Mouse (Mus musculus): ENCODE data around the gene Shroom3.

Gene Shroom3

DNA sequence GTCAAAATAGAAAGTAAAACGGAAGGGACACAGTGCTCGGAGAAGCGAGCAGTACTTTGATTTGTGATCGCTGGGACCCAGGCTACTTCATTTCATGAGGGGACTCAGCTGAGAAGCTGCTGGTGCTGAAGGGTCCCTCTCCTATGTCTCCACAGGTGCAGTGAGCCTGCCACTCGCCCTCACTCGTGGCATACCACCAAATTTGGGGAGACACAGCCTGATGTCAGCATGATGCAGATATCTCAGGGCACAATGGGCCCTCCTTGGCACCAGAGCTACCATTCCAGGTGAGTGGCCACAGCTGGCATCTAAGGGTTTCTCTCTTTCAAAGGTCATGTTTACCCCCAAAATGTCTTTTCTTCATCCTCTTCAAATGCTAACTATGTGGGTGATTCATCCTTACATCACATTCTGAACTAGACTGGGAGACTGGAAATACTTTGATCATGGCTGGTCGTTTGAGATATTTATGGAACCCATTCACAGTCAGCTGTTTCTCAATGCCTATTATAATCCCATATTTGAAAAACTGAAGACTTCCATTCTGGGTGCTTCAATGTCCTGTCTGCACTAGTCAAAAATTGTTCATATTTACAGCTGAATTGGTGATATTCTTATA, 250.5 kb downstream of the Shroom3 start:
- no peak for DNase-seq (ENCODE audit: low read depth, low spot score)

- no peak for DNase-seq (ENCODE audit: low read depth, low spot score)
Measured at GRCm38 (mm10) chr5:92934269-92934939, 251.2 kb downstream of the Shroom3 start.

- no peak for DNase-seq (ENCODE audit: low read depth, low spot score)
Measured at GRCm38 (mm10) chr5:92935883-92936282, 252.6 kb downstream of the Shroom3 start.

DNA sequence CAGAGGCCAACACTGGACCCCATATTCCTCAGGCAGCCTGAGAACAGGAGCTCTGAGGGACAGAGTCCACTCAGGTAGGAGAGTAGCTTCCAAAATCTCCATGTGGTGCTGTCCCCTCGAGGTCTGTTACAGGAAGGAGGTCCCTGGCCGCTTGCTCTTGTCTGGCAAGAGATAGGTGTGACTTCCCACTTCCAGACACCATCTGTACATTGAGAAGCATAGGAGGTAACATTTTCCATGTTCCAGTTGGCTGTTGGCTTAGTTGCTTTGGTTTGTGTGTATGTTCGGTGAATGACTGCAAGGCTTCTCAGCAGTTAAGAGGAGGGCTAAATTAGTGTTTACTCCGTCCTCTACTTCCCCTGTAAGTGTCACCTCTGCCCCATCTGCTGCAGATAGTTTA, 254.5 kb downstream of the Shroom3 start:
- no peak for DNase-seq (ENCODE audit: low read depth, low spot score)

- no peak for DNase-seq (ENCODE audit: low read depth, low spot score)
Measured at GRCm38 (mm10) chr5:92939246-92939995, 256.2 kb downstream of the Shroom3 start.

DNA sequence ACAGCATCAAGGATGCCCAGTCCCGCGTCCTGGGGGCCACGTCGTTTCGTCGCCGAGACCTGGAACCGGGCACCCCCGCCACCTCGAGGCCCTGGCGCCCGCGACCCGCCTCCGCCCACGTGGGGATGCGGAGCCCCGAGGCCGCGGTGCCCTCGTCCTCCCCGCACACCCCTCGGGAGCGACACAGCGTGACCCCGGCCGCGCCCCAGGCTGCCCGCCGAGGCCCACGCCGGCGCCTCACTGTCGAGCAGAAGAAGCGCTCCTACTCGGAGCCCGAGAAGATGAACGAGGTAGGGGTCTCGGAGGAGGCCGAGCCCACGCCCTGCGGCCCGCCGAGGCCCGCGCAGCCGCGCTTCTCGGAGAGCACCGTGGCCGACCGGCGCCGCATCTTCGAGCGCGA, 258.9 kb downstream of the Shroom3 start:
- DNase-seq (ENCODE audit: low read depth, low spot score), result no peak

- no peak for DNase-seq (ENCODE audit: low read depth, low spot score)
Measured at GRCm38 (mm10) chr5:92942577-92942976, 259.3 kb downstream of the Shroom3 start.

GRCm38 (mm10) chr5:92944867-92945266, 261.6 kb downstream of the Shroom3 start:
- no peak for DNase-seq (ENCODE audit: low read depth, low spot score)

DNA sequence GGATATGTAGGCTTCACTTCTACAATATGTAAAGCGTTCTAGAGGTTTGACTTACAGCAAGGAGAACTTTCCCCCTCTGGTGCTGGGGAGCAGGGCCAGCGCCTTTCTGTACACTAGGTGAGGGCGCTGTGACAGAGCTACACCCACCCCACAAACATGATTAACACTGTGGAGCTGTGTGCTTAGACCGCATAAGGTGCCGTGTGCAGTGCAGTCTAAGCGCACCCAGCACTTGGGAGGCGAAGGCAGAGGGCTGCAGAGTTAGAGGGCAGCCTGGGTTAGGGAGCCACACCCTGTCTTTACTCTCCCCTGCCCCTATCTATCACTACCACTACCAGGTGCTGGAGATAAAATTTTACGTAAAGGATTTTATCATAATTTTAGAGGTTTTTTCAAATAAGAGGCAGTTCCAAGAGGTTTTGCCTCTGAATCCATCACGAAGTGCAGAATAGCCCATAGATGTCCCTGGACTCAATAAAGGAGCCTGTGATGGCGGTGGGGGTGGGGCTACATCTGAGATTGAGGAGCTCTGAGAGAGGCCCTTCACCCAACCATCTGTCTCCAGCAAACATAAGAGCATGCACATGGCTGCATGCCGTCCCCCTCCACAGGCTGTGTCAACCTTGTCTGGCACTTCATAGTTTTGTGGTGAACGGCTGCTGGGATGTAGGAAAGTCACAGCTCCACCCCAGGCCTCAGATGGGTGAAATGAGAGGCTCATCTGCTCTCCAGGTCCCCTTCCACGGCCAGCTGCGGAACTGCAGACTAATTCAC, 265.9 kb downstream of the Shroom3 start:
- DNase-seq (ENCODE audit: low read depth, low spot score), result no peak

- no peak for DNase-seq (ENCODE audit: low read depth, low spot score)
Measured at GRCm38 (mm10) chr5:92950583-92950982, 267.3 kb downstream of the Shroom3 start.

- no peak for DNase-seq (ENCODE audit: low read depth, low spot score)
Measured at GRCm38 (mm10) chr5:92951079-92951478, 267.8 kb downstream of the Shroom3 start.

GRCm38 (mm10) chr5:92953865-92954264, 270.6 kb downstream of the Shroom3 start:
- no peak for DNase-seq (ENCODE audit: low read depth, low spot score)

DNA sequence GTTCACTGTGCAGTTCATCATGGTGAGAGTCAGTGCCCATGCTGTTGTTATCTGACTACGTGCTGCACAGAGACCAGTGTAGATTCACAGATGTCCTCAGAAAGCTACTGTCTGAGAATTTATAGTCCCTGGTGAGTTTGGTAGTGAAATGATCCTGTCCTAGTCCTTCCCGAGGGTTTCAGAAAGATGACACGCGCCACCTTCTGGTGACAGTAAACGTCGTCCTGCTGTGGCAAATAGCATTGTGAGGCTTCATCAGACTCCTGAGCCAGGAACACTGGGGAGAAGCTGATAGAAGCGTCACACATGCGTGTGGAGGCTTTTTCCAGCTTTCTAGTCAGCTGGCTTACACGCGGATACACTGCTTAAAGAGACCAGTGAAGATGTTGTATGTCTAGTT, 271.1 kb downstream of the Shroom3 start:
- peak; percentile 66 for DNase-seq (ENCODE audit: low read depth, low spot score)

DNA sequence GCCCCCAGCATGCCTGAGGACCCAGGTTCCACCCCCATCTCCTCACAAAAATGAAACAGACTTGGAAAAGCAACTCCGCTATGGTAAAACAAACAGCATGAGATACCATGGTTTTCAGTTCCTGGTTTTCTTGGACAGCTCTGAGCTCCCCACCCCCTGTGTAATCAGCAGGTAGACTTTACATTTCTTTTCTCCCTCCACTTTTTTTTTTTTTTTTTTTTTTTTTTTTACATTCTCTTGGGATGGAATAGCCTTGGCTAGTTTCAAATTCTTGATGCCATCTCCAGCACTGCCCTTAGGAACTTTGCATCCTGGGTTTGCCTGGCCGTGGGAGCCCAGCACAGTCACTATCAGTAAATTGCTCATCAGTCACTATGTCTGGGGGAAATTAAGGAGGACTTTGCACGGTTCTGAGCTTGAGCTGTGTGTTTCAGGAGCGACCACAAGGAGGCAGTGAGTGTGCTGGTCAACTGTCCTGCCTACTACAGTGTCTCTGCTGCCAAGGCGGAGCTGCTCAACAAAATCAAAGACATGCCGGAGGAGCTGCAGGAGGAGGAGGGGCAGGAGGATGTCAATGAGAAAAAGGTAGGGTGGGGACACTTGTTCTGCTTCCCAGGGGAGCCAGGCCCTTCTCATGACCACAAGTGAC, 271.7 kb downstream of the Shroom3 start:
- DNase-seq (ENCODE audit: low read depth, low spot score), result peak; percentile 54

DNA sequence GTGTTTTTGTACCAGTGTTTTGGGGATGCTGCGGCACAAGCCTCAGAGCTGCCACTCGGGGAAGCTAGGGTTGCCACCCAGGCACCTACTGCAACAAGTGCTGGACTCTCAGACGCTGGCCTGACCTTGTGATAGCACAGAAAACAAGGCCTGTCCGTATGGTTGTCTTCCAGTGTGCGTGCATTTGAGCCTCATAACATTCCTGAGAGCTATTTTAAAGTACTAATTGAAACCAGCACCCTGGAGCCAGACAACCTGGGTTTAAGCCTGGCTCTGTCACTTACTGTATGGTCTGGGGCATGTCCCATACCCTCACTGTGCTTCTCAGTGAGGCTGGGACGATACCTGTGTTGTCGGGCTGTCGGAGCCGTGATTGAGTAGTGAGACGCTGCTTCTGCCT, 276.1 kb downstream of the Shroom3 start:
- no peak for DNase-seq (ENCODE audit: low read depth, low spot score)

DNA sequence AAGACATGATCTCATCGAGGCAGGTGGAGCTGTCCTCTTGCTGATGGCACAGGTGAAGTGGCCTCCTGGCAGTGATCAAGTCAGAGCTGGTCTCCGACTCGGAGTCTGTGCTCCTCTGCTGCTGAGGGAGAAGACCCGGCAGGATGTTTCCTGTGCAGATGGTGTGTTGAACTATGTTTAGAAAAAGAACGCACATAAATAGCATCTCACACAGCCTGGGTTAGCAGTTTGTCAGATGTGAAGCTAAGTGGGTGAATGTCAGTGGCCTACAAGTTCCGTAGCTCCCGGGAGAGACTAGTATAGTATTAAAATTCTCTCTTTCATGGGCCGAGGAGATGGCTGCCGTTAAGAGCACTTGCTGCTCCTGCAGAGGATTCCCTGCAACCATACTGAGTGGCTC, 276.5 kb downstream of the Shroom3 start:
- DNase-seq (ENCODE audit: low read depth, low spot score), result no peak

- DNase-seq (ENCODE audit: low read depth, low spot score), result no peak
Measured at GRCm38 (mm10) chr5:92961353-92961752, 278.1 kb downstream of the Shroom3 start.

GRCm38 (mm10) chr5:92961770-92962231, 278.6 kb downstream of the Shroom3 start:
- no peak for DNase-seq (ENCODE audit: low read depth, low spot score)

- DNase-seq (ENCODE audit: low read depth, low spot score), result no peak
Measured at GRCm38 (mm10) chr5:92964691-92965090, 281.5 kb downstream of the Shroom3 start.

GRCm38 (mm10) chr5:92967143-92967542, 283.9 kb downstream of the Shroom3 start:
- no peak for DNase-seq (ENCODE audit: low read depth, low spot score)

GRCm38 (mm10) chr5:92967906-92968305, 284.7 kb downstream of the Shroom3 start:
- no peak for DNase-seq (ENCODE audit: low read depth, low spot score)

Data from forelimb bud, embryonic 11.5 days (tissue).